Mouse (Mus musculus) CH12.LX (cell line): ENCODE results near the gene Lrp10. TPM values are rescaled to one million over a fixed set of nuclear protein-coding genes. Genes with fewer than 3 reads are reported as not detected.

Experiments used
- DNase-seq: peaks from one replicate; pipeline ENCODE4 v3.0.0-alpha.2; 2013; ENCODE audit errors: extremely low read depth
- H3K27ac ChIP-seq: 2 replicates; pipeline ENCODE4 v1.5.1; 2012; ENCODE audit warnings: low read depth, mild to moderate bottlenecking, control low read depth, moderate library complexity; ENCODE audit not compliant: insufficient read depth
- H3K27me3 ChIP-seq: replicated peaks from 2 replicates; pipeline ENCODE3; 2012; ENCODE audit warnings: inconsistent platforms
- H3K36me3 ChIP-seq, 2 experiments: replicated peaks in 1 of 2; 2 replicates each; pipeline versions ENCODE3 to v1.6.1; 2012; ENCODE audit warnings: inconsistent platforms in 1 of 2, low read length in 1 of 2, mild to moderate bottlenecking in 1 of 2, mixed read lengths in 1 of 2, moderate library complexity in 1 of 2; ENCODE audit not compliant: control insufficient read depth in 1 of 2, insufficient read depth in 1 of 2
- H3K4me1 ChIP-seq, 2 experiments: 2 replicates each; pipeline ENCODE4 v1.6.1; 2012; ENCODE audit warnings: inconsistent platforms in 1 of 2, moderate library complexity in 1 of 2; ENCODE audit not compliant: insufficient read depth in 2 of 2, control insufficient read depth in 1 of 2
- H3K4me2 ChIP-seq: 2 replicates; pipeline ENCODE4 v1.6.1; 2012; ENCODE audit warnings: low read depth, mild to moderate bottlenecking, control low read depth; ENCODE audit not compliant: poor library complexity, insufficient read depth, severe bottlenecking
- H3K4me3 ChIP-seq, 3 experiments: fragments of 150-350 bp in 1 of 3; sonication (generic) in 1 of 3; replicated peaks in 1 of 3; 2 replicates each; pipeline versions ENCODE3 to v1.5.1; 2011 to 2012; ENCODE audit warnings: low read depth in 2 of 3, low read length in 2 of 3, mild to moderate bottlenecking in 2 of 3, moderate library complexity in 2 of 3, control low read depth in 1 of 3, improper control_type of control experiment in 1 of 3, inconsistent platforms in 1 of 3, mixed read lengths in 1 of 3; ENCODE audit not compliant: poor library complexity in 1 of 3
- H3K79me2 ChIP-seq: replicated peaks from 2 replicates; pipeline ENCODE4 v1.6.1; 2012; ENCODE audit warnings: mild to moderate bottlenecking, moderate library complexity; ENCODE audit not compliant: control insufficient read depth, poor library complexity, insufficient read depth, severe bottlenecking; ENCODE audit errors: extremely low read depth
- H3K9ac ChIP-seq: 2 replicates; pipeline ENCODE4 v1.6.1; 2012; ENCODE audit warnings: low read depth, mild to moderate bottlenecking, control low read depth, moderate library complexity; ENCODE audit not compliant: insufficient read depth
- H3K9me3 ChIP-seq: replicated peaks from 2 replicates; pipeline ENCODE3; 2012; ENCODE audit warnings: low read length, inconsistent platforms, mixed read lengths
- BHLHE40 ChIP-seq: IDR thresholded peaks from 2 replicates; pipeline ENCODE4 v1.6.1; 2011; ENCODE audit warnings: mild to moderate bottlenecking, low read depth, low read length, improper control_type of control experiment
- CHD1 ChIP-seq: IDR thresholded peaks from 2 replicates; pipeline ENCODE4 v1.6.1; 2012; ENCODE audit warnings: low read depth, low read length, improper control_type of control experiment, inconsistent platforms
- CHD2 ChIP-seq: IDR thresholded peaks from 2 replicates; pipeline ENCODE4 v1.6.1; 2011; ENCODE audit warnings: low read length, improper control_type of control experiment
- CTCF ChIP-seq, 2 experiments: IDR thresholded peaks in 1 of 2; conservative IDR thresholded peaks in 1 of 2; 2 replicates each; pipeline ENCODE4 v1.5.1; 2011 to 2012; ENCODE audit warnings: low read depth in 2 of 2, low read length in 2 of 2, improper control_type of control experiment in 1 of 2, inconsistent platforms in 1 of 2, mild to moderate bottlenecking in 1 of 2, moderate library complexity in 1 of 2
- E2F4 ChIP-seq: IDR thresholded peaks from 2 replicates; pipeline ENCODE4 v1.6.1; 2011; ENCODE audit warnings: low read depth, low read length, improper control_type of control experiment; ENCODE audit not compliant: insufficient replicate concordance
- ELF1 ChIP-seq: IDR thresholded peaks from 2 replicates; pipeline ENCODE4 v1.6.1; 2014; ENCODE audit warnings: low read depth, mild to moderate bottlenecking, inconsistent platforms, low read length, improper control_type of control experiment
- EP300 ChIP-seq: IDR thresholded peaks from 2 replicates; pipeline ENCODE4 v1.6.1; 2011; ENCODE audit warnings: low read length, improper control_type of control experiment
- ETS1 ChIP-seq: conservative IDR thresholded peaks from 2 replicates; pipeline ENCODE4 v1.6.1; 2012; ENCODE audit warnings: low read depth, mild to moderate bottlenecking, inconsistent platforms, low read length, improper control_type of control experiment, moderate library complexity
- GABPA ChIP-seq: IDR thresholded peaks from 2 replicates; pipeline ENCODE4 v1.6.1; 2012; ENCODE audit warnings: low read depth, low read length, improper control_type of control experiment, inconsistent platforms; ENCODE audit not compliant: insufficient replicate concordance
- HCFC1 ChIP-seq: IDR thresholded peaks from 2 replicates; pipeline ENCODE4 v1.6.1; 2012; ENCODE audit warnings: low read depth, mild to moderate bottlenecking, inconsistent platforms, low read length, improper control_type of control experiment
- IRF4 ChIP-seq: IDR thresholded peaks from 2 replicates; pipeline ENCODE4 v1.6.1; 2014; ENCODE audit warnings: low read depth, mild to moderate bottlenecking, inconsistent platforms, low read length, improper control_type of control experiment
- JUN ChIP-seq: IDR thresholded peaks from 2 replicates; pipeline ENCODE4 v1.6.1; 2011; ENCODE audit warnings: low read depth, mild to moderate bottlenecking, low read length, improper control_type of control experiment, moderate library complexity; ENCODE audit not compliant: insufficient read depth
- JUND ChIP-seq: conservative IDR thresholded peaks from 2 replicates; pipeline ENCODE4 v1.6.1; 2011; ENCODE audit warnings: low read depth, low read length, improper control_type of control experiment
- KAT2A ChIP-seq: IDR thresholded peaks from 2 replicates; pipeline ENCODE4 v1.6.1; 2012; ENCODE audit warnings: low read length, improper control_type of control experiment, inconsistent platforms; ENCODE audit not compliant: insufficient replicate concordance
- MAFK ChIP-seq: IDR thresholded peaks from 2 replicates; pipeline ENCODE4 v1.6.1; 2011; ENCODE audit warnings: low read length, improper control_type of control experiment; ENCODE audit not compliant: insufficient replicate concordance
- MAX ChIP-seq: IDR thresholded peaks from 2 replicates; pipeline ENCODE4 v1.6.1; 2011; ENCODE audit warnings: low read length, improper control_type of control experiment
- MAZ ChIP-seq: IDR thresholded peaks from 2 replicates; pipeline ENCODE4 v1.6.1; 2012; ENCODE audit warnings: low read depth, mild to moderate bottlenecking, inconsistent platforms, low read length, improper control_type of control experiment, moderate library complexity
- MEF2A ChIP-seq: IDR thresholded peaks from 2 replicates; pipeline ENCODE4 v1.6.1; 2014; ENCODE audit warnings: low read depth, mild to moderate bottlenecking, inconsistent platforms, low read length, improper control_type of control experiment, borderline replicate concordance
- MXI1 ChIP-seq: IDR thresholded peaks from 2 replicates; pipeline ENCODE4 v1.6.1; 2011; ENCODE audit warnings: mild to moderate bottlenecking, low read depth, low read length, improper control_type of control experiment
- MYC ChIP-seq: IDR thresholded peaks from 2 replicates; pipeline ENCODE4 v1.6.1; 2011; ENCODE audit warnings: low read depth, mild to moderate bottlenecking, improper control_type of control experiment, low read length
- NELFE ChIP-seq: IDR thresholded peaks from 2 replicates; pipeline ENCODE4 v1.6.1; 2011; ENCODE audit warnings: low read depth, low read length, improper control_type of control experiment
- NRF1 ChIP-seq: IDR thresholded peaks from 2 replicates; pipeline ENCODE4 v1.6.1; 2014; ENCODE audit warnings: low read depth, mild to moderate bottlenecking, inconsistent platforms, low read length, improper control_type of control experiment, moderate library complexity
- PAX5 ChIP-seq: IDR thresholded peaks from 2 replicates; pipeline ENCODE4 v1.6.1; 2012; ENCODE audit warnings: low read length, inconsistent platforms, mixed read lengths
- POLR2A ChIP-seq: IDR thresholded peaks from 2 replicates; pipeline ENCODE4 v1.6.1; 2011; ENCODE audit warnings: low read depth, mild to moderate bottlenecking, improper control_type of control experiment, low read length
- POLR2AphosphoS2 ChIP-seq: IDR thresholded peaks from 2 replicates; pipeline ENCODE4 v1.6.1; 2011; ENCODE audit warnings: low read depth, low read length, improper control_type of control experiment
- RAD21 ChIP-seq: IDR thresholded peaks from 2 replicates; pipeline ENCODE4 v1.6.1; 2011; ENCODE audit warnings: low read depth, mild to moderate bottlenecking, low read length, improper control_type of control experiment, moderate library complexity
- RCOR1 ChIP-seq: conservative IDR thresholded peaks from 2 replicates; pipeline ENCODE4 v1.6.1; 2012; ENCODE audit warnings: low read depth, mild to moderate bottlenecking, inconsistent platforms, low read length, improper control_type of control experiment
- SIN3A ChIP-seq: IDR thresholded peaks from 2 replicates; pipeline ENCODE4 v1.6.1; 2012; ENCODE audit warnings: low read length, improper control_type of control experiment, inconsistent platforms
- SMC3 ChIP-seq: IDR thresholded peaks from 2 replicates; pipeline ENCODE4 v1.6.1; 2011; ENCODE audit warnings: low read depth, low read length, improper control_type of control experiment
- TBP ChIP-seq: conservative IDR thresholded peaks from 2 replicates; pipeline ENCODE4 v1.6.1; 2011; ENCODE audit warnings: low read depth, low read length, improper control_type of control experiment
- TCF12 ChIP-seq: IDR thresholded peaks from 2 replicates; pipeline ENCODE4 v1.6.1; 2014; ENCODE audit warnings: low read depth, mild to moderate bottlenecking, inconsistent platforms, low read length, improper control_type of control experiment
- UBTF ChIP-seq: IDR thresholded peaks from 2 replicates; pipeline ENCODE4 v1.6.1; 2012; ENCODE audit warnings: low read depth, mild to moderate bottlenecking, inconsistent platforms, low read length, improper control_type of control experiment, moderate library complexity
- USF1 ChIP-seq: IDR thresholded peaks from 2 replicates; pipeline ENCODE4 v1.6.1; 2014; ENCODE audit warnings: low read depth, mild to moderate bottlenecking, inconsistent platforms, low read length, improper control_type of control experiment
- USF2 ChIP-seq: conservative IDR thresholded peaks from 2 replicates; pipeline ENCODE4 v1.6.1; 2011; ENCODE audit warnings: low read depth, low read length, improper control_type of control experiment
- ZC3H11A ChIP-seq: IDR thresholded peaks from 2 replicates; pipeline ENCODE4 v1.6.1; 2012; ENCODE audit warnings: low read depth, mild to moderate bottlenecking, inconsistent platforms, low read length, improper control_type of control experiment
- ZKSCAN1 ChIP-seq: IDR thresholded peaks from 2 replicates; pipeline ENCODE4 v1.6.1; 2012; ENCODE audit warnings: low read depth, inconsistent platforms, low read length, improper control_type of control experiment, borderline replicate concordance
- ZMIZ1 ChIP-seq: IDR thresholded peaks from 2 replicates; pipeline ENCODE4 v1.6.1; 2012; ENCODE audit warnings: low read depth, mild to moderate bottlenecking, inconsistent platforms, low read length, improper control_type of control experiment
- ZNF384 ChIP-seq: IDR thresholded peaks from 2 replicates; pipeline ENCODE4 v1.6.1; 2012; ENCODE audit warnings: low read depth, low read length, improper control_type of control experiment, inconsistent platforms
- dilution Hi-C: fragments of 300-500 bp; cut with MboI; formaldehyde crosslinking; loops from 2 replicates; pipeline ENCODE4 v1.14.3; 2020; ENCODE audit warnings: low sequenced_read_pairs; ENCODE audit not compliant: extremely low pct_unique_long_range_greater_than_20kb, extremely low pct_ligation_motif_present
- in situ Hi-C: fragments of 300-500 bp; cut with MboI; formaldehyde crosslinking; loops from 3 replicates; pipeline ENCODE4 v1.14.3; 2019; ENCODE audit warnings: low sequenced_read_pairs, low pct_ligation_motif_present, low pct_unique_long_range_greater_than_20kb, mixed read lengths
- polyA plus RNA-seq: library from polyadenylated mRNA; unstranded; fragments of >175 nt; gene quantifications from 2 replicates; pipeline ENCODE4 v1.2.1, GENCODE M21; 2012; ENCODE audit warnings: low read depth; ENCODE audit not compliant: insufficient read length
- total RNA-seq, 2 experiments: library from RNA; depleted of rRNA; stranded (reverse); fragments of 300-350 nt in 1 of 2; fragments of >200 nt in 1 of 2; gene quantifications; 2 replicates each; pipeline ENCODE4 v1.2.3; 2012 to 2014

Gene Lrp10
- total and polyA plus RNA-seq, 3 experiments: 28.7 to 79.8 (median 60.0) TPM

DNA sequence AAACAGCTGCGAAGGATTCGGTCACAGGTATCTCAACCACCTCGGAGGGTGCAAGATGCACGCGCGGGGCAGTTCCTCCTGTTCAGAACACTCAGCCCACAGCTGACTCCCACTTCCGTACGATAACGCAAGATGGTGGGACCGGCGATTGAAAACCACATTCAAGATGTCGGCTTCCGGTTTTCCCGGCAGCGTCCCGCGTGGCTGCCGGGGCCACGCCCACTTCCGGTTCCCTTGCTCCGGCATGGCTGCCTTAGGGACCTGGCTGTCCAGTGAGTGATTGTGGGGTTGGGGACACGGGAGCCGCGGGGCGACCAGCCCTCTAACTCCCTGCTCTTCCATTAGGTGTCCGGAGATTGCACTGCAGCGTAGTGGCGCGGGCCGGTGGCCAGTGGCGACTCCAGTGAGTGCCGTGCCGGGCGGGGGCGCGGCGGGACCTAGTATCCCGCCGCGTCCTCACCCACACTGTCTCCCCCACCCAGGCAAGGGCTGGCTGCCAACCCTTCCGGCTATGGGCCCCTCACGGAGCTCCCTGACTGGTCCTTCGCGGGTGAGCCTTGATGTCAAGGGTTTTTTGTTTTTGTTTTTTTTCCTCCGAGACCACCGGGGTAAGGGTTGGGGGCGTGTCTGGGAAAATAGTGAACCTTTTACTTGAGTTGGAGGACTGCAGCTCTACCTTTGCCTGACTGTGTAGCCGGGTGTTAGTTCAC lies 37.1 kb upstream of the Lrp10 start, which contains the start of gene Mrpl52:
Gene Mrpl52 (plus strand): TSS at position 221 of the 710 bp plus-strand sequence.
- Histone ChIP-seq H3K9ac (peak within 1 kb of the TSS; percentile 98), H3K27me3 (no peaks in the 10 kb centered on the region), H3K79me2 (no peaks in the 10 kb centered on the region), H3K4me2 (peak within 1 kb of the TSS; percentile 95), H3K4me3 (peak within 1 kb of the TSS; percentile 78 to 86 (median 78)), H3K36me3 (peaks cover 13 to 29% of the 10 kb centered on the region in 2 experiments), H3K9me3 (no peaks in the 10 kb centered on the region), H3K27ac (peak within 1 kb of the TSS; percentile 23), H3K4me1 (peaks cover 0 to 25% of the 10 kb centered on the region in 2 experiments; a peak in 2 of 4 replicates)
- dilution Hi-C loops (no loop called here), in situ Hi-C loops (no loop called here)
- TF ChIP-seq NRF1 (peak; percentile 76), BHLHE40 (peak; percentile 77), TCF12 (peak; percentile 96), CHD1 (peak; percentile 63; the same call in 1 of the 2 replicates), MEF2A (peak; percentile 38; the same call in 1 of the 2 replicates), TBP (peak; percentile 63; the same call in 1 of the 2 replicates), ZMIZ1 (peak; percentile 76), USF1 (peak; percentile 49), MAFK (no peak), CHD2 (peak; percentile 71; the same call in 1 of the 2 replicates), SIN3A (peak; percentile 99), CTCF (conservative IDR thresholded peaks at IDR 0.05 in 1 of 2, IDR thresholded peaks at IDR 0.05 in 1 of 2; ENCODE audit: low read depth in 2 of 2, low read length in 2 of 2) (no peak), EP300 (peak; percentile 36; the same call in 1 of the 2 replicates), POLR2AphosphoS2 (peak; percentile 74; the same call in 1 of the 2 replicates), RAD21 (no peak), MXI1 (peak; percentile 97), ZKSCAN1 (no peak), SMC3 (no peak), POLR2A (peak; percentile 90), GABPA (no peak), KAT2A (peak; percentile 79; the same call in 1 of the 2 replicates), E2F4 (no peak), NELFE (peak; percentile 81), UBTF (no peak), MAZ (no peak), JUND (0 out of 2 replicates have a peak, but pooled peaks have one; percentile 4), PAX5 (no peak), MYC (peak; percentile 97), HCFC1 (peak; percentile 83), IRF4 (peak; percentile 92), USF2 (peak; percentile 18; the same call in 1 of the 2 replicates), MAX (peak; percentile 97), ELF1 (peak; percentile 93), ZNF384 (no peak; the same call in 1 of the 2 replicates), ETS1 (peak; percentile 82), ZC3H11A (peak; percentile 76), RCOR1 (peak; percentile 51; the same call in 1 of the 2 replicates), JUN (no peak)
- peak; percentile 90 for DNase-seq
